Mouse (Mus musculus) heart, embryonic 12.5 days (tissue): ENCODE data around the gene Recql5. TPM values are rescaled to one million over a fixed set of nuclear protein-coding genes. Genes with fewer than 3 reads are reported as not detected.

ENCODE experiments used
- ATAC-seq: fragments of 200-750 bp; cut with Nextera tagmentation; 2 replicates; pipeline ENCODE4 v1.8.0; 2017; ENCODE audit warnings: moderate TSS enrichment, moderate library complexity; ENCODE audit not compliant: insufficient number of reproducible peaks, low FRiP score
- H3K27ac ChIP-seq: fragments of 300-500 bp; sonication (generic); 2 replicates; pipeline ENCODE4 v1.5.1; 2016; ENCODE audit warnings: mild to moderate bottlenecking, moderate library complexity; ENCODE audit not compliant: poor library complexity, severe bottlenecking
- H3K27me3 ChIP-seq: fragments of 300-500 bp; sonication (generic); replicated peaks from 2 replicates; pipeline ENCODE4 v1.6.1; 2016; ENCODE audit warnings: mild to moderate bottlenecking, moderate library complexity
- H3K36me3 ChIP-seq: fragments of 300-500 bp; sonication (generic); 2 replicates; pipeline ENCODE4 v1.6.1; 2016; ENCODE audit warnings: mild to moderate bottlenecking, moderate library complexity
- H3K4me1 ChIP-seq: fragments of 300-500 bp; sonication (generic); replicated peaks from 2 replicates; pipeline ENCODE4 v1.6.1; 2016; ENCODE audit warnings: mild to moderate bottlenecking
- H3K4me2 ChIP-seq: fragments of 300-500 bp; sonication (generic); 2 replicates; pipeline ENCODE4 v1.6.1; 2016; ENCODE audit warnings: mild to moderate bottlenecking, moderate library complexity
- H3K4me3 ChIP-seq: fragments of 300-500 bp; sonication (generic); 2 replicates; pipeline ENCODE4 v1.5.1; 2016; ENCODE audit warnings: mild to moderate bottlenecking
- H3K9ac ChIP-seq: fragments of 300-500 bp; sonication (generic); 2 replicates; pipeline ENCODE4 v1.6.1; 2016; ENCODE audit warnings: mild to moderate bottlenecking, moderate library complexity
- H3K9me3 ChIP-seq: fragments of 300-500 bp; sonication (generic); replicated peaks from 2 replicates; pipeline ENCODE4 v1.6.1; 2016; ENCODE audit warnings: mild to moderate bottlenecking, moderate library complexity
- WGBS: fragments of 180-500 bp; shearing (Covaris S2); methylation state at CpG from one replicate; pipeline ENCODE4 v1.1.7; 2016; 5-methylcytosine and 5-hydroxymethylcytosine counted together
- polyA plus RNA-seq: library from polyadenylated mRNA; unstranded; fragments of >200 nt; fragmentation: Nextera tagmentation; extraction: Ambion mirVana; gene quantifications from 2 replicates; pipeline ENCODE4 v1.2.1, GENCODE M21; 2016

The Recql5 gene
- polyA plus RNA-seq, 1 experiment from 2014 or later: 13.8 TPM

GRCm38 (mm10) chr11:115939690-115940329 lies 6.5 kb upstream of the Recql5 start:
- Histone ChIP-seq H3K4me3 (no peak overlapping the region), H3K9me3 (no peaks in the 10 kb centered on the region), H3K36me3 (peaks cover 82% of the 10 kb centered on the region), H3K4me1 (peaks cover under 1% of the 10 kb centered on the region), H3K4me2 (no peak overlapping the region), H3K9ac (no peak overlapping the region), H3K27ac (no peak overlapping the region), H3K27me3 (no peaks in the 10 kb centered on the region)
- ATAC-seq: no peak
- 34% methylated on average over 6 of the region's 6 CpGs for WGBS

GRCm38 (mm10) chr11:115933747-115934110 lies 452 bp upstream of the Recql5 start:
- Histone ChIP-seq H3K4me2 (peak overlapping the region; percentile 94), H3K9ac (peak overlapping the region; percentile 80), H3K4me3 (peak overlapping the region; percentile 92), H3K36me3 (peaks cover 41% of the 10 kb centered on the region), H3K27ac (no peak overlapping the region; the same call in 1 of the 2 replicates), H3K9me3 (no peaks in the 10 kb centered on the region), H3K27me3 (no peaks in the 10 kb centered on the region), H3K4me1 (peaks cover 19% of the 10 kb centered on the region)
- WGBS: under 1% methylated on average over 16 of the region's 16 CpGs
- ATAC-seq: peak; percentile 33

- Histone ChIP-seq H3K4me1 (peaks cover 19% of the 10 kb centered on the region), H3K9ac (no peak overlapping the region), H3K27me3 (no peaks in the 10 kb centered on the region), H3K27ac (no peak overlapping the region), H3K4me2 (no peak overlapping the region), H3K36me3 (peaks cover 35% of the 10 kb centered on the region), H3K9me3 (no peaks in the 10 kb centered on the region), H3K4me3 (no peak overlapping the region)
- WGBS: 67% methylated on average over 3 of the region's 3 CpGs
- no peak for ATAC-seq
These were observed 2.0 kb downstream of the Recql5 start for GRCm38 (mm10) chr11:115931235-115931634.

- Histone ChIP-seq H3K36me3 (peaks cover 38% of the 10 kb centered on the region), H3K4me1 (peaks cover 19% of the 10 kb centered on the region), H3K4me3 (no peak overlapping the region), H3K9me3 (no peaks in the 10 kb centered on the region), H3K9ac (no peak overlapping the region; the same call in 1 of the 2 replicates), H3K4me2 (no peak overlapping the region), H3K27ac (no peak overlapping the region), H3K27me3 (no peaks in the 10 kb centered on the region)
- WGBS: 72% methylated on average over 3 of the region's 3 CpGs
- ATAC-seq: no peak
These were observed 3.5 kb downstream of the Recql5 start for GRCm38 (mm10) chr11:115929818-115930217.

- no peaks in the 10 kb centered on the region for H3K9me3 ChIP-seq
- no peak for ATAC-seq
These were observed 4.2 kb downstream of the Recql5 start for GRCm38 (mm10) chr11:115929031-115929430.

GRCm38 (mm10) chr11:115921986-115922385 lies 11.3 kb downstream of the Recql5 start:
- Histone ChIP-seq H3K27me3 (no peaks in the 10 kb centered on the region), H3K27ac (no peak overlapping the region), H3K4me2 (no peak overlapping the region), H3K4me1 (no peaks in the 10 kb centered on the region), H3K4me3 (no peak overlapping the region), H3K36me3 (peaks cover 44% of the 10 kb centered on the region), H3K9me3 (no peaks in the 10 kb centered on the region), H3K9ac (no peak overlapping the region)
- 86% methylated on average over 1 of the region's 1 CpGs for WGBS
- no peak for ATAC-seq

More at GRCm38 (mm10) chr11:115929031-115929430, 4.2 kb downstream of the Recql5 start:
- Histone ChIP-seq H3K4me3 (no peak overlapping the region), H3K36me3 (peaks cover 45% of the 10 kb centered on the region), H3K4me2 (no peak overlapping the region), H3K27me3 (no peaks in the 10 kb centered on the region), H3K9ac (no peak overlapping the region), H3K27ac (no peak overlapping the region), H3K4me1 (peaks cover 11% of the 10 kb centered on the region)
- WGBS: 90% methylated on average over 8 of the region's 8 CpGs

- no peak overlapping the region for H3K4me2 ChIP-seq
- H3K4me3 ChIP-seq: no peak overlapping the region
- 51% methylated on average over 6 of the region's 6 CpGs for WGBS
- H3K36me3 ChIP-seq: peaks cover 53% of the 10 kb centered on the region
- H3K9ac ChIP-seq: no peak overlapping the region
- no peak for ATAC-seq
- H3K27me3 ChIP-seq: no peaks in the 10 kb centered on the region
- H3K9me3 ChIP-seq: no peaks in the 10 kb centered on the region
- no peaks in the 10 kb centered on the region for H3K4me1 ChIP-seq
- no peak overlapping the region for H3K27ac ChIP-seq
These were observed 13.0 kb downstream of the Recql5 start for GRCm38 (mm10) chr11:115920110-115920818.

- H3K4me3 ChIP-seq: no peak overlapping the region
- WGBS: 87% methylated on average over 5 of the region's 5 CpGs
- no peak overlapping the region for H3K9ac ChIP-seq
- no peaks in the 10 kb centered on the region for H3K9me3 ChIP-seq
- no peaks in the 10 kb centered on the region for H3K4me1 ChIP-seq
- H3K4me2 ChIP-seq: no peak overlapping the region
- H3K36me3 ChIP-seq: peaks cover 48% of the 10 kb centered on the region
- no peak for ATAC-seq
- H3K27ac ChIP-seq: no peak overlapping the region
- no peaks in the 10 kb centered on the region for H3K27me3 ChIP-seq
These were observed 14.2 kb downstream of the Recql5 start for GRCm38 (mm10) chr11:115919073-115919472.

GRCm38 (mm10) chr11:115918637-115919036 lies 14.6 kb downstream of the Recql5 start:
- Histone ChIP-seq H3K27ac (no peak overlapping the region), H3K27me3 (no peaks in the 10 kb centered on the region), H3K9me3 (no peaks in the 10 kb centered on the region), H3K36me3 (peaks cover 44% of the 10 kb centered on the region), H3K9ac (no peak overlapping the region), H3K4me3 (no peak overlapping the region), H3K4me2 (no peak overlapping the region), H3K4me1 (no peaks in the 10 kb centered on the region)
- ATAC-seq: no peak
- 88% methylated on average over 5 of the region's 5 CpGs for WGBS

- Histone ChIP-seq H3K4me1 (no peaks in the 10 kb centered on the region), H3K27ac (no peak overlapping the region), H3K4me2 (no peak overlapping the region), H3K9ac (no peak overlapping the region), H3K36me3 (peaks cover 39% of the 10 kb centered on the region), H3K27me3 (no peaks in the 10 kb centered on the region), H3K9me3 (no peaks in the 10 kb centered on the region), H3K4me3 (no peak overlapping the region)
- no peak for ATAC-seq
- 80% methylated on average over 4 of the region's 4 CpGs for WGBS
These were observed 16.7 kb downstream of the Recql5 start for GRCm38 (mm10) chr11:115916579-115916978.

GRCm38 (mm10) chr11:115911632-115912376 lies 21.5 kb downstream of the Recql5 start, which contains the start of gene Smim6:
Gene Smim6 (plus strand): TSS chr11:115912017.
- 71% methylated on average over 11 of the region's 11 CpGs for WGBS
- ATAC-seq: 0 out of 2 replicates have a peak, but pooled peaks have one; percentile 15
- no peak within 1 kb of the TSS; the same call in 1 of the 2 replicates for H3K27ac ChIP-seq

More at GRCm38 (mm10) chr11:115911632-115912376, 21.5 kb downstream of the Recql5 start, which contains the start of gene Smim6:
- peaks cover 41% of the 10 kb centered on the region for H3K36me3 ChIP-seq
- H3K27me3 ChIP-seq: no peaks in the 10 kb centered on the region
- no peak within 1 kb of the TSS for H3K9ac ChIP-seq
- H3K4me3 ChIP-seq: no peak within 1 kb of the TSS
- no peaks in the 10 kb centered on the region for H3K4me1 ChIP-seq
- no peak within 1 kb of the TSS for H3K4me2 ChIP-seq
- H3K9me3 ChIP-seq: no peaks in the 10 kb centered on the region
